Mouse (Mus musculus): Measurements from ENCODE around the gene B4galt5. TPM values are rescaled to one million over a fixed set of nuclear protein-coding genes. Genes with fewer than 3 reads are reported as not detected.

B4galt5 gene
- total and polyA plus RNA-seq, 2 experiments from 2014 or later, result 27.4 to 60.7 TPM

DNA sequence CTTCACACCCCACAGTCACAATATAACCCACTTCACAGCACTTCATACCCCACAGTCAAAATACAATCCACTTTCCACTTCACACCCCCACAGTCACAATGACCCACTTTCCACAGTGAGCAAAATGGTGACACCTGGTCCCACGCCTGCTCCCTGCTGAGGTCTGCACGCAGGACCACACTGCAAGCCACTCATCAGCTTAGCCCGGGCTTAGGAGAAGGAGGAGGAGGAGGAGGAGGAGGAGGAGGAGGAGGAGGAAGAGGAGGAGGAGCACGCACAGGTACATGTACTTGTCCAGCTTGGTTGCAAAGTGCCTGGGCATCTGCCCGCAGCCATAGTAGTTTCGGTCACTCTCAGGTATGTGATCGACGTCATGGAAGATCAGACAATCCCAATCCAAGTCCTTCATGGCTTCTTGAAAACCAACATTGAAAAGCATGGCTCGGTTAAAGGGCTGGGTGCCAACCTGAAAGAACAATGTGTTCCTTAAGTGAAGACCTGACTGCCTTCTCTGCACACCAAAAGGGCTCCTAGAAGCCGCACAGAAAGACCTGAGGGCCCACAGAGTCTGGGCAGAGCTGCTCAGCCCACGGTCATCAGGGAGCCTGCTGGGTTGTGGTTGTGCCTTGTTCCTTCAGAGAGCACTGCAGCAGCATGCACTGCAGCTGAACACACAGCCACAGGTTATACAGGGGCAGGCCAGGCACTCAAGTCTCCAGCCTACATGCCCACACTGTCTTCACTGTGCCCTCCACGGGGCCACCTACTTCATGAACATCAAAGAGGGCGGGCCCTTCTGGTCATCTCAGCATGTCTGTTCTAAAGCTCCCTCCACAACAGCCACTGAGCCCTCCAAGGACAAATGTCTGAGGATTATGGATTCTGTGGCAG, 43.4 kb downstream of the B4galt5 start:
- no peak overlapping the region for H3K4me2 ChIP-seq (ENCODE audit: low read depth)
- 90% methylated on average over 13 of the region's 13 CpGs for WGBS
- no peak overlapping the region for H3K4me3 ChIP-seq (ENCODE audit: low read depth, low read length)
- H3K4me1 ChIP-seq (ENCODE audit: insufficient read depth), result no peaks in the 10 kb centered on the region; the same call in 1 of the 2 replicates
- H3K27ac ChIP-seq (ENCODE audit: low read depth, low read length), result no peak overlapping the region
- DNase-seq (no peak), ATAC-seq (no peak)
- no peaks in the 10 kb centered on the region for H3K27me3 ChIP-seq (ENCODE audit: insufficient read depth, low read length)
- no peak overlapping the region for H3K9ac ChIP-seq
- H3K36me3 ChIP-seq (ENCODE audit: insufficient read depth), result peaks cover 27% of the 10 kb centered on the region
- TF ChIP-seq CTCF (IDR thresholded peaks at IDR 0.05; ENCODE audit: low read depth), result no peak
- no peaks in the 10 kb centered on the region for H3K9me3 ChIP-seq (ENCODE audit: low read length)

DNA sequence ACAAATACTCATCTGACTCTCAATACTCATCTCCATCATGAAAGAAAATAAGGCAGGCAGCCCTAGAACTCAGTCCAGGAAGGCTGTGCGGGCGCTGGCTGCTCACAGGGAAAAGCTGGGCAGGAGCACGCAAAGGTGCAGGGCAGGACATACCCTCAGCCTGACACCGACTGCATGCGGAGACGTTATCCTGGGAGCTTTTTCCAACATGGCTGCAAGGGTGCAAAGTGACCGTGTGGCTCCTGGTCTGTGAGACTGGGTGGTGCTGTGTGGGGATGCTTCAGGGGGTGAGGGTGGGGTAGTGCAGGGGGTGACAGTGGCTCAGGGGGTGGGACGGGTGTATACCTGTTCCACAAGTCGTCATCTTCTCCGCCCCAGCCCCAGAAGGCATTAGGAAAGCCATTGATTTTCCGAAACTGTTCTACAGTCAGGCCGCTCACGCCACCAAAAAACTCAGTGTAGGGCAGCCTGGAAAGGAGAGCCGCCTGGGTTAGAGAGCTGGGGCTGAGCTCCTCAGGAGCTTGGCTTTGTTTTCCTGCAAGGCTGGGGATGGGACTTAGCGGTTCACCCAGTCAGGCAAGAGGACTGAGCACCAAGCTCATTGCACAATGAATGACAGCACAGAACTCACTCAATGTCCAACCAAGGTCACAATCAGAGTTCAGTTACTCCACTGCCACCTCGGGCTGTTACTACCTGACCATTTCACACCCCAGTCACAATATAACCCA, 44.2 kb downstream of the B4galt5 start:
- no peak for DNase-seq
- no peaks in the 10 kb centered on the region; the same call in 1 of the 2 replicates for H3K4me1 ChIP-seq (ENCODE audit: insufficient read depth)
- no peak for ATAC-seq
- peaks cover 31% of the 10 kb centered on the region for H3K36me3 ChIP-seq (ENCODE audit: insufficient read depth)
- no peaks in the 10 kb centered on the region for H3K9me3 ChIP-seq (ENCODE audit: low read length)
- no peak overlapping the region for H3K27ac ChIP-seq (ENCODE audit: low read depth, low read length)
- no peak for TF ChIP-seq CTCF (IDR thresholded peaks at IDR 0.05; ENCODE audit: low read depth)
- 88% methylated on average over 16 of the region's 16 CpGs for WGBS
- H3K27me3 ChIP-seq (ENCODE audit: insufficient read depth, low read length), result no peaks in the 10 kb centered on the region
- no peak overlapping the region for H3K4me3 ChIP-seq (ENCODE audit: low read depth, low read length)
- H3K9ac ChIP-seq, result no peak overlapping the region
- no peak overlapping the region for H3K4me2 ChIP-seq (ENCODE audit: low read depth)

DNA sequence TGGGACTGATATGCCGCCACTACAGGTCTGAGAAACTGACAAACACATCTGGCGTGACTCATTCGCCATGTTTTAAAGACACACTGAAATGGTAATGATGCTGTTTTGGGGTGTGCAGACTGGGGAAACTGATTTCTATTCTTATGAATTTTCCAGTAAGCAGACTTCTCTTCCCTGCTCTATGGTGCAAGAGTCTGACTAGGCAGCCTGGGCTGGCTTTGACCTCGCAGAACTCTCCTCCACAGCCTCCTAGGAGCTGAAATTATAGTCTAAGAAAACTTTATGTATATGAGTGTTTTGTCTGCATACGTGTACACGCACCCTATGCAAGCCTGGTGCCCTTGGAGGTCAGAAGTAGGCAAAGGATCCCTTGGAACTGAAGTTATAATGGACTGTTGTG, 45.2 kb downstream of the B4galt5 start:
- Histone ChIP-seq H3K36me3 (ENCODE audit: insufficient read depth) (peaks cover 31% of the 10 kb centered on the region), H3K27me3 (ENCODE audit: insufficient read depth, low read length) (no peaks in the 10 kb centered on the region), H3K9ac (no peak overlapping the region), H3K4me2 (ENCODE audit: low read depth) (no peak overlapping the region), H3K27ac (ENCODE audit: low read depth, low read length) (no peak overlapping the region), H3K9me3 (ENCODE audit: low read length) (no peaks in the 10 kb centered on the region), H3K4me1 (ENCODE audit: insufficient read depth) (no peaks in the 10 kb centered on the region), H3K4me3 (ENCODE audit: low read depth, low read length) (no peak overlapping the region)
- ATAC-seq (no peak), DNase-seq (no peak)
- TF ChIP-seq CTCF (IDR thresholded peaks at IDR 0.05; ENCODE audit: low read depth), result no peak
- 94% methylated on average over 6 of the region's 6 CpGs for WGBS

DNA sequence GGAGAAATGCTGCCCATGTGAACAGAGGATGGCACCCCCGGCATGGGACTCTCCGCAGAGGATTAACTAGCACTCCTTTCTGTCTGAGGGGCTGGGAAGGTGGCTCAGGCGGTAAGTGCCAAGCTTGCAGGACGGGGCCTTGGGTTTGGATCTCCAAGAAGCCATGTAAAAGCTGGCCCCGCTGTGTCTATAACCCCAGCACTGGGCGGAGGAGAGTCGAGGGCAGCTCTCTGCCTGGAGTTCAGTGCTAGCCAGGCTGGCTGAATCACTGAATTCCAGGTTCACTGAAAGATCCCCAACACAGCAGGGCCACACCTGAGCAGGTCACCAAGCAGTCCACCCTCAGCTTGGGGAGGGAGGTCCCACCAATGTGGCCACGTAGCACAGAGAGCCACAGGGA, 45.8 kb downstream of the B4galt5 start:
- DNase-seq, result no peak
- H3K36me3 ChIP-seq (ENCODE audit: insufficient read depth), result peaks cover 31% of the 10 kb centered on the region
- 93% methylated on average over 8 of the region's 8 CpGs for WGBS

DNA sequence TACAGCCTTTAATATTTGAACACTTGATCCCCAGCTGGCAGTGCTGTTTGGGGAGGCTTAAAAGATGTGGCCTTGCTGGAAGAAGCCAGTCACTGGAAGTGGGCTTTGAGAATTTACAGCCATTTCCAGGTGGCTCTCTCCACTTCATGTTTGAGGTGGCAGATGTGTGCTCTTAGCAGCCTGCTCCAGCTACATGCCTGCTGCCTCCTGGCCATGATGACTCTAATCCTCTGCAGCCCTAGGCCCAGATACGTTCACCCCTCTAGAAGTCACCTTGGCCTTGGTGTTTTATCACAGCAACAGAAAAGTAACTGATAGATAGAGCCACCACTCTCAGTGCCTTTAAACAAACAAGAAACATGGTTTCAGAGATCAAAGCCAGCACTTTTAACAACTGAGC, 46.3 kb downstream of the B4galt5 start:
- no peaks in the 10 kb centered on the region for H3K9me3 ChIP-seq (ENCODE audit: low read length)
- no peak for DNase-seq
- H3K9ac ChIP-seq, result no peak overlapping the region
- no peak overlapping the region for H3K4me3 ChIP-seq (ENCODE audit: low read depth, low read length)
- peaks cover 31% of the 10 kb centered on the region for H3K36me3 ChIP-seq (ENCODE audit: insufficient read depth)
- TF ChIP-seq CTCF (IDR thresholded peaks at IDR 0.05; ENCODE audit: low read depth), result no peak
- WGBS, result 78% methylated on average over 1 of the region's 1 CpGs
- H3K4me1 ChIP-seq (ENCODE audit: insufficient read depth), result no peaks in the 10 kb centered on the region
- no peak overlapping the region for H3K27ac ChIP-seq (ENCODE audit: low read depth, low read length)
- H3K4me2 ChIP-seq (ENCODE audit: low read depth), result no peak overlapping the region
- no peaks in the 10 kb centered on the region for H3K27me3 ChIP-seq (ENCODE audit: insufficient read depth, low read length)
- no peak for ATAC-seq

More for the DNA sequence above, 45.8 kb downstream of the B4galt5 start:
- TF ChIP-seq CTCF (IDR thresholded peaks at IDR 0.05; ENCODE audit: low read depth), result no peak
- H3K27ac ChIP-seq (ENCODE audit: low read depth, low read length), result no peak overlapping the region
- no peak for ATAC-seq
- H3K27me3 ChIP-seq (ENCODE audit: insufficient read depth, low read length), result no peaks in the 10 kb centered on the region
- H3K4me2 ChIP-seq (ENCODE audit: low read depth), result no peak overlapping the region
- H3K4me3 ChIP-seq (ENCODE audit: low read depth, low read length), result no peak overlapping the region
- no peaks in the 10 kb centered on the region for H3K9me3 ChIP-seq (ENCODE audit: low read length)
- no peaks in the 10 kb centered on the region for H3K4me1 ChIP-seq (ENCODE audit: insufficient read depth)
- H3K9ac ChIP-seq, result no peak overlapping the region

DNA sequence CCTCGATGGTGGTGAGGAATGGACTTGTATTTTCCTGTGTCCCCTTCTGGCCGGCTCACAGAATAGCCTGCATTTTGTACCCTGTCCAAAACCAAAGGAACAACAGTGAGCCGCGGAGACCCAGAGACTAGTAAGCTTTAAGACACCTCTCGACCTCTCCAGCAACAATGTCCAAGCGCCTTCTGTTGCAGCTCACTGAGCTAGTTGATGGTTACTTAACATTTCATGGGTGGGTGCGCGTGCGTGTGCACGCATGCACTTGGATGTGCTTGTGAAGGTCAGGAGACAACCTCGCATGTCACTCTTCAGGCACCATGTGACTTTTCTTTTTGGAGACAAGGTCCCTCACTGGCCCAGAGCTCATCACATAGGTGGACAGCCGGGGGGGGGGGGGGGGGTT, 47.0 kb downstream of the B4galt5 start:
- H3K4me1 ChIP-seq (ENCODE audit: insufficient read depth), result no peaks in the 10 kb centered on the region
- DNase-seq, result no peak
- no peaks in the 10 kb centered on the region for H3K27me3 ChIP-seq (ENCODE audit: insufficient read depth, low read length)
- peaks cover 31% of the 10 kb centered on the region for H3K36me3 ChIP-seq (ENCODE audit: insufficient read depth)
- no peak overlapping the region for H3K4me2 ChIP-seq (ENCODE audit: low read depth)
- 87% methylated on average over 12 of the region's 12 CpGs for WGBS
- TF ChIP-seq CTCF (IDR thresholded peaks at IDR 0.05; ENCODE audit: low read depth), result no peak
- no peak for ATAC-seq
- no peaks in the 10 kb centered on the region for H3K9me3 ChIP-seq (ENCODE audit: low read length)
- no peak overlapping the region for H3K27ac ChIP-seq (ENCODE audit: low read depth, low read length)
- H3K4me3 ChIP-seq (ENCODE audit: low read depth, low read length), result no peak overlapping the region
- H3K9ac ChIP-seq, result no peak overlapping the region

DNA sequence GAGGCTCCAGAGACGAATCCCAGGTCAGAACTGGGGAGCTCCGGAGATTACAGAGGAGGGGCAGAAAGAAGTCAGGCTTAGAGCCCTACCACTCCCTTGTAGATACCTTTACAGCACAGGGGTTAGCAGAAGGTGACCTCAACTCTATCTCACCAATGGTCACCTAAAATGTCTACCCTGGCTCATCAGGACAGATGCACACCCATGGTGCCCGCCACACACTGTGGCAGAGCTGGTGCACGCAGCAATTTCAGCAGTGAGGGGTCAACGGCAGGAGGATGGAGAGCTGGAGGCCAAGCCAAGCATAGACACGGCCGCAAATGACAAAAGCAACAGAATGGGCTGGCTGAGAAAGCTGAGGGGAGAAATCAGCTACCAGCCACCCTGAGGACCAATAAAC, 47.4 kb downstream of the B4galt5 start:
- 94% methylated on average over 7 of the region's 7 CpGs for WGBS

More for the DNA sequence above, 47.4 kb downstream of the B4galt5 start:
- H3K27ac ChIP-seq (ENCODE audit: low read depth, low read length), result no peak overlapping the region
- no peak overlapping the region for H3K4me2 ChIP-seq (ENCODE audit: low read depth)
- no peak overlapping the region for H3K9ac ChIP-seq
- no peaks in the 10 kb centered on the region for H3K9me3 ChIP-seq (ENCODE audit: low read length)
- H3K27me3 ChIP-seq (ENCODE audit: insufficient read depth, low read length), result no peaks in the 10 kb centered on the region
- H3K4me3 ChIP-seq (ENCODE audit: low read depth, low read length), result no peak overlapping the region
- H3K36me3 ChIP-seq (ENCODE audit: insufficient read depth), result peaks cover 31% of the 10 kb centered on the region
- TF ChIP-seq CTCF (IDR thresholded peaks at IDR 0.05; ENCODE audit: low read depth), result no peak
- ATAC-seq, result no peak
- no peak for DNase-seq
- no peaks in the 10 kb centered on the region for H3K4me1 ChIP-seq (ENCODE audit: insufficient read depth)
